Mouse (Mus musculus): ENCODE results near the gene Gsdme. TPM values are rescaled to one million over a fixed set of nuclear protein-coding genes. Genes with fewer than 3 reads are reported as not detected.

Gsdme gene
- total and polyA plus RNA-seq, 2 experiments from 2014 or later = 29.4 TPM; not detected in 1

GRCm38 (mm10) chr6:50232984-50233383 lies 30.7 kb downstream of the Gsdme start:
- H3K27me3 ChIP-seq (ENCODE audit: control insufficient read depth, insufficient read depth, low read length) = no peaks in the 10 kb centered on the region
- ATAC-seq (ENCODE audit: insufficient read depth, low read depth) (no peak), DNase-seq (ENCODE audit: low spot score) (no peak)
- no peak overlapping the region for H3K4me3 ChIP-seq (ENCODE audit: low read depth, low read length)
- no peak overlapping the region for H3K27ac ChIP-seq (ENCODE audit: low read depth)
- TF ChIP-seq CTCF (IDR thresholded peaks at IDR 0.05; ENCODE audit: low read depth) = no peak
- TF ChIP-seq EP300 (IDR thresholded peaks at IDR 0.05; ENCODE audit: low read depth) = no peak
- WGBS = 33% methylated on average over 1 of the region's 1 CpGs
- no peaks in the 10 kb centered on the region for H3K9me3 ChIP-seq (replicated peaks; ENCODE audit: control insufficient read depth, low read length)
- H3K36me3 ChIP-seq (replicated peaks; ENCODE audit: control insufficient read depth, insufficient read depth, low read length) = no peaks in the 10 kb centered on the region
- no peak overlapping the region for H3K9ac ChIP-seq (replicated peaks; ENCODE audit: low read depth, low read length)
- H3K4me2 ChIP-seq (ENCODE audit: low read depth, low read length) = no peak overlapping the region
- no peaks in the 10 kb centered on the region for H3K4me1 ChIP-seq (ENCODE audit: control insufficient read depth, insufficient read depth)

DNA sequence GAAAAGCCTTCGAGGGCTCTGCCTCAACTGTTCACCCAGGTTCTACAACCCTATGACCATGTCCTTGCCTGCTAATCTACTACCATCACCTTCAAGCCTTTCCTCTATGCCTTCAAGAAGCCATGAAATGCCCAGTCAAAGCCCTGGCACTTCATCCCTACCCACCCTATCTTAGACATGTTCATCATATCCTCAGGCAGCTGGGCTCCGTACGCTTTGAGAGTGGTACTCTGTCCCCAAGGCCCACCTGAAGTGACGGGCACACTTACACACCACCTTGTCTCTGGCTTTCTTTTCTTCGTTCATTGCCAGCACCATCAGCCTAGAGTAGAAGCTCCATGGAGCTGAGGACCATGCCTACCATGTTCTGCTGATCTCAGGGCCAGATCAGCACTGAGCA lies 32.4 kb downstream of the Gsdme start:
- no peak for DNase-seq (ENCODE audit: low spot score)
- Histone ChIP-seq H3K9me3 (replicated peaks; ENCODE audit: control insufficient read depth, low read length) (no peaks in the 10 kb centered on the region), H3K4me2 (ENCODE audit: low read depth, low read length) (no peak overlapping the region), H3K9ac (replicated peaks; ENCODE audit: low read depth, low read length) (no peak overlapping the region), H3K27ac (ENCODE audit: low read depth) (no peak overlapping the region), H3K4me3 (ENCODE audit: low read depth, low read length) (no peak overlapping the region), H3K36me3 (replicated peaks; ENCODE audit: control insufficient read depth, insufficient read depth, low read length) (no peaks in the 10 kb centered on the region), H3K27me3 (ENCODE audit: control insufficient read depth, insufficient read depth, low read length) (no peaks in the 10 kb centered on the region), H3K4me1 (ENCODE audit: control insufficient read depth, insufficient read depth) (no peaks in the 10 kb centered on the region)
- no peak for ATAC-seq (ENCODE audit: insufficient read depth, low read depth)
- no peak for TF ChIP-seq CTCF (IDR thresholded peaks at IDR 0.05; ENCODE audit: low read depth)
- TF ChIP-seq EP300 (IDR thresholded peaks at IDR 0.05; ENCODE audit: low read depth) = no peak
- WGBS = 83% methylated on average over 5 of the region's 5 CpGs

GRCm38 (mm10) chr6:50228180-50228579 lies 35.5 kb downstream of the Gsdme start:
- no peak for DNase-seq (ENCODE audit: low spot score)
- no peak for ATAC-seq (ENCODE audit: insufficient read depth, low read depth)
- WGBS = 62% methylated on average over 5 of the region's 5 CpGs
- no peak overlapping the region for H3K27ac ChIP-seq (ENCODE audit: low read depth)
- no peaks in the 10 kb centered on the region for H3K27me3 ChIP-seq (ENCODE audit: control insufficient read depth, insufficient read depth, low read length)
- no peak overlapping the region for H3K9ac ChIP-seq (replicated peaks; ENCODE audit: low read depth, low read length)
- no peaks in the 10 kb centered on the region for H3K36me3 ChIP-seq (replicated peaks; ENCODE audit: control insufficient read depth, insufficient read depth, low read length)
- no peak overlapping the region for H3K4me3 ChIP-seq (ENCODE audit: low read depth, low read length)
- no peaks in the 10 kb centered on the region for H3K4me1 ChIP-seq (ENCODE audit: control insufficient read depth, insufficient read depth)
- no peak overlapping the region for H3K4me2 ChIP-seq (ENCODE audit: low read depth, low read length)
- H3K9me3 ChIP-seq (replicated peaks; ENCODE audit: control insufficient read depth, low read length) = no peaks in the 10 kb centered on the region
- TF ChIP-seq CTCF (IDR thresholded peaks at IDR 0.05; ENCODE audit: low read depth) (no peak), EP300 (IDR thresholded peaks at IDR 0.05; ENCODE audit: low read depth) (no peak)

DNA sequence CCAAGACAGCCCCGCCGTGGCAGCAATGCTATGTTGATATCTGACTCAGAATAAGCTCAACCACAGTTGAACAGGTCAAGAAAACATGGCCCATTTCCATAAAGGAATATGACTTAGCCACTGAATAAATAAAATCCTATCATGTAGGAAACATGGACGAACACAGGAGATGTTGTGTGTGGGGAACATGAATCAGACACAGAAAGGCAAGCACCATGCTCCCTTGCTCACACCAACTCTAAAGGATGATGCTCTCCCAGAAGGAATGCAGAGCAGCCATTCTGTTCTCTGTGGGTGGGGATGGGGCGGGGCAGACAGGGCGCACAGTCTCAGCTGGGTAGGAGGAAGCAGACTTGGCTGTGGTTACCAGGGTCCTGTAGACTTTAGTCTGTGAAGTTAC lies 38.4 kb downstream of the Gsdme start:
- no peaks in the 10 kb centered on the region for H3K4me1 ChIP-seq (ENCODE audit: control insufficient read depth, insufficient read depth)
- no peak for DNase-seq (ENCODE audit: low spot score)
- no peak overlapping the region for H3K27ac ChIP-seq (ENCODE audit: low read depth)
- 74% methylated on average over 5 of the region's 5 CpGs for WGBS
- TF ChIP-seq CTCF (IDR thresholded peaks at IDR 0.05; ENCODE audit: low read depth) (no peak), EP300 (IDR thresholded peaks at IDR 0.05; ENCODE audit: low read depth) (no peak)
- no peaks in the 10 kb centered on the region for H3K9me3 ChIP-seq (replicated peaks; ENCODE audit: control insufficient read depth, low read length)
- no peak overlapping the region for H3K4me2 ChIP-seq (ENCODE audit: low read depth, low read length)
- no peak for ATAC-seq (ENCODE audit: insufficient read depth, low read depth)
- no peaks in the 10 kb centered on the region for H3K36me3 ChIP-seq (replicated peaks; ENCODE audit: control insufficient read depth, insufficient read depth, low read length)
- no peaks in the 10 kb centered on the region for H3K27me3 ChIP-seq (ENCODE audit: control insufficient read depth, insufficient read depth, low read length)
- H3K9ac ChIP-seq (replicated peaks; ENCODE audit: low read depth, low read length) = no peak overlapping the region
- H3K4me3 ChIP-seq (ENCODE audit: low read depth, low read length) = no peak overlapping the region

DNA sequence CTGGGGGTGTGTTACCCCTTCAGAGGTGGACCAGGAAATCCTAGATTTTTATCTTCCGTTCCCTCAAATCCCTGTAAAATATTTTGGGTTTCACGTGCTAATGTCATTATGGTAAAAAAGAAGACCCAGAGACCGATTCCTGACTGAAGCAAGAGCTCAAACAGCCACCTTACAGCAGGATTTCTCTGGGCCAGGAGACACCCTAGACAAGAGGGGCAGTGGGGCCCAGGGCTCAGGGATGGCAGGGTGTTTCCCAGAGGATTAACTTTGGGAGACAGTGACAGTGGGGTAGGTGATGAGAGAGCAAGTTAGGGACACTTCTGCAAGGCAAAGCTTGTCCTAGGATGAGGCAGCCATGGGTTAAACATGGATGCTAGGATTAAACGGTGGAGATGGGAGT lies 40.1 kb downstream of the Gsdme start:
- Histone ChIP-seq H3K9me3 (replicated peaks; ENCODE audit: control insufficient read depth, low read length) (no peaks in the 10 kb centered on the region), H3K9ac (replicated peaks; ENCODE audit: low read depth, low read length) (no peak overlapping the region), H3K4me3 (ENCODE audit: low read depth, low read length) (no peak overlapping the region), H3K36me3 (replicated peaks; ENCODE audit: control insufficient read depth, insufficient read depth, low read length) (no peaks in the 10 kb centered on the region), H3K27me3 (ENCODE audit: control insufficient read depth, insufficient read depth, low read length) (no peaks in the 10 kb centered on the region), H3K4me2 (ENCODE audit: low read depth, low read length) (no peak overlapping the region), H3K4me1 (ENCODE audit: control insufficient read depth, insufficient read depth) (no peaks in the 10 kb centered on the region), H3K27ac (ENCODE audit: low read depth) (no peak overlapping the region)
- WGBS = 82% methylated on average over 4 of the region's 4 CpGs
- no peak for ATAC-seq (ENCODE audit: insufficient read depth, low read depth)
- TF ChIP-seq CTCF (IDR thresholded peaks at IDR 0.05; ENCODE audit: low read depth) = no peak
- TF ChIP-seq EP300 (IDR thresholded peaks at IDR 0.05; ENCODE audit: low read depth) = no peak
- DNase-seq (ENCODE audit: low spot score) = no peak

DNA sequence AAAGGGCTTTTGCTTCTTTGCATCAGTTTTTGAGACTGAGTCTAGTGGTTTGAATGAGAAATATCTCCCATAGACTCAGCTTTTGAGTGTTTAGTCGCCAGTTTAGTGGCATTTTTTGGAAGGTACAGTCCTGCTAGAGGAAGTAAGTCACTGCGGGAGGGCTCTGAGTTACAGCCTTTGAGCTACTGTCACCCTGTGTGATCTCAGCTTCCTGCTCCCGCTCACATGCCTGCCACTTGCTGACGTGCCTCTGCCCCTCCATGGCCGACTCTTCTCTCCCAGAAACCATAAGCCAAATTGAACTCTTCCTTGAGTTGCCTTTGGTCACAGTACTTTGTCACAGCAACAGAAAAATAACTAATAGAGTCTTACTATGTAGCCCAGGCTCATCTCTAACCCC lies 40.7 kb downstream of the Gsdme start:
- no peaks in the 10 kb centered on the region for H3K4me1 ChIP-seq (ENCODE audit: control insufficient read depth, insufficient read depth)
- no peak overlapping the region for H3K4me3 ChIP-seq (ENCODE audit: low read depth, low read length)
- H3K9ac ChIP-seq (replicated peaks; ENCODE audit: low read depth, low read length) = no peak overlapping the region
- H3K27me3 ChIP-seq (ENCODE audit: control insufficient read depth, insufficient read depth, low read length) = no peaks in the 10 kb centered on the region
- no peak overlapping the region for H3K27ac ChIP-seq (ENCODE audit: low read depth)
- ATAC-seq (ENCODE audit: insufficient read depth, low read depth) = no peak
- no peak overlapping the region for H3K4me2 ChIP-seq (ENCODE audit: low read depth, low read length)
- no peak for TF ChIP-seq CTCF (IDR thresholded peaks at IDR 0.05; ENCODE audit: low read depth)
- no peak for TF ChIP-seq EP300 (IDR thresholded peaks at IDR 0.05; ENCODE audit: low read depth)
- no peaks in the 10 kb centered on the region for H3K9me3 ChIP-seq (replicated peaks; ENCODE audit: control insufficient read depth, low read length)
- H3K36me3 ChIP-seq (replicated peaks; ENCODE audit: control insufficient read depth, insufficient read depth, low read length) = no peaks in the 10 kb centered on the region
- 54% methylated on average over 5 of the region's 5 CpGs for WGBS
- DNase-seq (ENCODE audit: low spot score) = no peak
